Mouse (Mus musculus) cortical plate, adult 2 months (tissue): Measurements from ENCODE around the gene B3galt1.

ENCODE experiments used
- CTCF ChIP-seq: fragments of 200-500 bp; IDR thresholded peaks from 2 replicates; pipeline ENCODE4 v1.5.1; 2011; ENCODE audit warnings: mild to moderate bottlenecking, control low read depth, low read length; ENCODE audit not compliant: insufficient read depth; ENCODE audit errors: extremely low read depth
- POLR2A ChIP-seq: fragments of 200-500 bp; IDR thresholded peaks from 2 replicates; pipeline ENCODE4 v1.6.1; 2011; ENCODE audit warnings: mild to moderate bottlenecking, low read length, control low read depth; ENCODE audit not compliant: insufficient read depth; ENCODE audit errors: extremely low read depth

DNA sequence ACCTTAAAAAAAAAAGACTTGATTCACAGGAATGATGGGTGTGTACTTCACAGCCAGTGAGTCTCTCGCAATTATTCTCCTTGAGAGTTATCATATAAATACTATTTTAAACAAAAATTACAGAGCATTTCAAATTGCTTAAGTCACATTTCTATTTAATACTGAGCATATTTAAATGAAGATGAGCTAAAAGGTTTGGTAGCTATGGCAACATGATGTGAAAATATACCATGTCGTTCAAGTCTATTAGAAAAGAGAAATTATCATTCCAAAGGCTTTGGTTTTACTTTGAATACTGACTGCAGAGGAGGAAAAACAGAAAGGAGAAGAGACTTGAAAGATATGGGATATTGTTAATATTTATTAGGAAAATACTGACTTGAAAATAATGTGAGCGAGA is 366.3 kb downstream of the B3galt1 start:
- TF ChIP-seq CTCF (no peak), POLR2A (no peak)
